Mouse (Mus musculus): Measurements from ENCODE around the gene Abhd11. TPM values are rescaled to one million over a fixed set of nuclear protein-coding genes. Genes with fewer than 3 reads are reported as not detected.

Gene Abhd11
- total and polyA plus RNA-seq, 2 experiments from 2014 or later = 60.7 to 81.7 TPM

DNA sequence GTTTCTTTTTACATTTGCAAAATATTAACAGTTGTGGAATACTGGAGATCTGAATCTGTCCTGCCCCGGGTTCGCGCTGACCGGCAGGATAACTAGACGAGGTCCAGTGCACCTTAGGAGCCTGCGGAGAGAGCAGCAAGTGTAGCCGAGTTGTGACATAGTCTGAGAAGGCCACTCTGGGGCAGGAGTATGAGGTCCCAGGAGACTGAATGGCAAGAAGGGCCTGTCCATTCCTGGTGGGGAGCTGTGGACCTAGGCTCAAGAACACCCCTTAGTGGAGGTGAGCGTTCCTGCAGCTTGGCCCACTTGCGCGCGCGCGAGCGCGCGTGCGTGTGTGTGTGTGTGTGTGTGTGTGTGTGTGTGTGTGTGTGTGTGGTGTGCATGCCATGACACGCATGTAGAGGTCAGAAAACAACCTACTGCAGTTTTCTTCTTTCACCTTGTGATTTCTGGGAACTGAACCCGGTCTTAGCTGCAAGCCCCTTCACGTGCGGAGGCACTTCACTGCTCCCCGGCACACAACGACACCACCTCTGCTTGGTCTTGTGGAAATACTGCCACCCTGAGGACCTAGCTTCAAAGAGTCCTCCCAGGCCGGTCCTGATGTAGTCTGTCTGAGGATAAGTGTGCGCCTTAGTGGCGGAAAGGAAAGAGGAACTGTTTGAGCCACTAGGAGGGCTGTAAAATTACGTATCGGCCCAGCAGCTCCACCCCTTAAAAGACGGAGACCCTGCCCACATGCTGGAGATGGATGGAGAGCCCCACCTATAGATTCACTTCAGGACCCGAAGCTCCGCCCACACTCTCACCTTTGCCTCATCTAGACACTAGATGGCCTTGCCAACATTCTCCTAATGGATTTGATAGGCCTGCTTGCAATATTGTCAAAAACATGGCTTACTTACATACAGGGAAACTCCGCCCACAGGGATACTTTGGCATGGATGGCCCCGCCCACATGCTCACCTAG lies 42.8 kb upstream of the Abhd11 start:
- Histone ChIP-seq H3K4me1 (ENCODE audit: insufficient read depth, low read length) (peaks cover 4% of the 10 kb centered on the region; the same call in 1 of the 2 replicates), H3K9ac (replicated peaks; ENCODE audit: low read length) (no peak overlapping the region), H3K36me3 (ENCODE audit: insufficient read depth, low read length) (no peaks in the 10 kb centered on the region), H3K4me3 (ENCODE audit: low read length) (peak overlapping the region; percentile 23), H3K9me3 (ENCODE audit: low read length) (no peaks in the 10 kb centered on the region), H3K4me2 (ENCODE audit: low read depth, low read length) (peak overlapping the region; percentile 54), H3K27ac (no peak overlapping the region), H3K27me3 (ENCODE audit: insufficient read depth, low read length) (no peaks in the 10 kb centered on the region)
- DNase-seq (ENCODE audit: low spot score) = peak; percentile 76
- TF ChIP-seq CTCF (IDR thresholded peaks at IDR 0.05; ENCODE audit: low read depth) = peak; percentile 43; the same call in 1 of the 2 replicates
- ATAC-seq = peak; percentile 80
- 7% methylated on average over 24 of the region's 33 CpGs for WGBS

DNA sequence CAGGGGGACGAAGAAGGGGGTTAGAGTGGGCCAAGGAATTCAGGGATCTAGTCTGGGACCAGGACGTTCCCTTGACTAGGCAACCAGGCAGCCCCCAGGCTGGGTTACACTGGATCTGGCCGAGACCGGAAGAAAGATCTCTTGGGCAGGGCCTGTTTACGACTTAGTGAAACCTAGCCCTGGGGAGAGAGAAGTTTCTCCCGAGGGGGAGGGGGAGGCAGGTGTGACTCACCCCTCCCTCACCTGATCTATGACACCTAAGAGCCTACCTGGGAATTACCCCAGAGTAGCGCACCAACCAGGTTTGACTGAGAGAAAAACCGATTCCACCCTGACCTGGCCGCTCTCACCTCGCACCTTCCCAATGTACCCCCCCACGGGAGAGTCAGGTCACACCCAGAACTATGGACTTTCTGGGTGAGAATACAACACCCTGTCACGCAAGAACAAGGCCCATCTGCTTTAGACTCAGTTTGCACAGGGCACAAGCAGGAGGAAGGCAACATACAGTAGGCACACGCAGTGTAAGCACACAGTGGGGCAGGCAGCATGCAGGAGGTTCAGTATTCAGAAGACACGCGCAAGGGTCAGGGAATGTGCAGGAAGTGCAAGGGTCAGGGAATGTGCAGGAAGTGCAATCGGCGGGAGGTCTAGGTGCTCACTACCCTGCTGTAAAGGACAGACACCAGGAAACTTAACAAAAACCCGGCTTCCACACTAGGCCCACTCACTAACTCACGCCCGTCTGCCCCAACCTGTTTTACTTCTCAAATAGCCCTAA lies 41.6 kb upstream of the Abhd11 start:
- WGBS = 86% methylated on average over 20 of the region's 20 CpGs
- Histone ChIP-seq H3K4me3 (ENCODE audit: low read length) (no peak overlapping the region), H3K27ac (no peak overlapping the region), H3K4me2 (ENCODE audit: low read depth, low read length) (no peak overlapping the region), H3K36me3 (ENCODE audit: insufficient read depth, low read length) (no peaks in the 10 kb centered on the region), H3K4me1 (ENCODE audit: insufficient read depth, low read length) (peaks cover 4% of the 10 kb centered on the region; the same call in 1 of the 2 replicates), H3K9ac (replicated peaks; ENCODE audit: low read length) (no peak overlapping the region), H3K9me3 (ENCODE audit: low read length) (no peaks in the 10 kb centered on the region), H3K27me3 (ENCODE audit: insufficient read depth, low read length) (no peaks in the 10 kb centered on the region)
- TF ChIP-seq CTCF (IDR thresholded peaks at IDR 0.05; ENCODE audit: low read depth) = no peak
- DNase-seq (ENCODE audit: low spot score) (no peak), ATAC-seq (no peak)

DNA sequence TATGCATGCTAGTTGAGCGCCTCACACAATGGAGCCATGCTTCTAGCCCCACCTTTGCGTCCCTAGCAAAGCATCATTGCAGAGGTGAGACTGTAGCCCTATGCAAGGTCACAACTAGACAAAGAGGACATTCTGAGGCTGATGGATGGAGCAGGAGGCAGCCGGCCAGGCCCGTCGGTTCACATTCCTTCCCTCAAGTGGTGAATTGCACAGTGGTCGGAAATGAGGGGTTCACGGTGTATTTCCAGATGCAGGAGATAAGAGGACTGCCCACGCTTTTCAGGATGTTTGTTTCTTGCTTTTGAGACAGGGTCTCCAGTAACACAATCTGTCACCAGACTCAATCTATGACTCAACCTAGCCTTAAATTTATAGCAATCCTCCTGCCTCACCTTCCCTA lies 38.3 kb upstream of the Abhd11 start:
- ATAC-seq = no peak
- Histone ChIP-seq H3K27me3 (ENCODE audit: insufficient read depth, low read length) (no peaks in the 10 kb centered on the region), H3K4me1 (ENCODE audit: insufficient read depth, low read length) (peaks cover 4% of the 10 kb centered on the region; the same call in 1 of the 2 replicates), H3K36me3 (ENCODE audit: insufficient read depth, low read length) (no peaks in the 10 kb centered on the region), H3K9me3 (ENCODE audit: low read length) (no peaks in the 10 kb centered on the region), H3K27ac (no peak overlapping the region), H3K4me3 (ENCODE audit: low read length) (no peak overlapping the region), H3K9ac (replicated peaks; ENCODE audit: low read length) (no peak overlapping the region), H3K4me2 (ENCODE audit: low read depth, low read length) (no peak overlapping the region)
- 77% methylated on average over 8 of the region's 8 CpGs for WGBS
- DNase-seq (ENCODE audit: low spot score) = no peak
- TF ChIP-seq CTCF (IDR thresholded peaks at IDR 0.05; ENCODE audit: low read depth) = no peak

DNA sequence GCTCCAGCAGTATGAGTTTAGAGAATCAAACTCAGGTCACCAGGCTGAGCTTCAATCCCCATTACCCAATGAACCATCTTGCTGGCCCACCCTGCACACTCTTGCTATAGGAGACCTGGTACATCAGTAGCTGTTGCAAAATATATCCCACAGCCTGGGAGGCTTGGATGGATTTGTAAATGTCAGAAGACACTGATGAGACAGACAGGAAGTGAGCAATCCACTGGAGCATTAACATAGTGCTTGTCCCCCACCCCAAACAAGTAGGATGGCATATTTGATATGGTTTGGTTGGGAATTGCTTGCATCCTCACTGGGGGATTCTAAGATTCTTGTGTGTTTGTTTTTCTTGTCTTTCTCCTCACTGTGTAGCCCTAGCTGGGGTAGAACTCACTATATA lies 35.9 kb upstream of the Abhd11 start:
- H3K4me1 ChIP-seq (ENCODE audit: insufficient read depth, low read length) = no peaks in the 10 kb centered on the region
- ATAC-seq (no peak), DNase-seq (ENCODE audit: low spot score) (no peak)
- no peak overlapping the region for H3K4me2 ChIP-seq (ENCODE audit: low read depth, low read length)
- no peak overlapping the region for H3K4me3 ChIP-seq (ENCODE audit: low read length)
- H3K9ac ChIP-seq (replicated peaks; ENCODE audit: low read length) = no peak overlapping the region
- no peak for TF ChIP-seq CTCF (IDR thresholded peaks at IDR 0.05; ENCODE audit: low read depth)
- H3K9me3 ChIP-seq (ENCODE audit: low read length) = no peaks in the 10 kb centered on the region
- H3K36me3 ChIP-seq (ENCODE audit: insufficient read depth, low read length) = no peaks in the 10 kb centered on the region
- no peaks in the 10 kb centered on the region for H3K27me3 ChIP-seq (ENCODE audit: insufficient read depth, low read length)
- no peak overlapping the region for H3K27ac ChIP-seq

DNA sequence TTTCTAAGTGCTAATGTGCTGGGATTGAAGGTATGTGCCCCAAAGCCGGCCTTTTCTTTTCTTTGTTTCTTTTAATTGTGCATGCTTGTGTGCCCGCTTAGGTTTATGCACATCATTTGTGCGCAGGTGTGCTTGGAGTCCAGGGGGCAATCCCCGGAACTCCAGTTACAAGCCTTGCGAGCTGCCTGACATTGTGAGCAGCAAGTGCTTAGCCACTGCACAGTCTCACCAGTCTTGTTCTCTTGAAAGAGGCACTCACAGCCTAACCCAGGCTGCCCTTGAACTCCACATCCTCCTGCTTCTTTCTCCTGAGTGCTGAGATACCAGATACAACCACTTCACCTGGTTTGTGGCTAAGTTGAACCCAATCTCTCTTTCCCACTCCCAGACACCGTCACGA lies 35.4 kb upstream of the Abhd11 start:
- no peak overlapping the region for H3K4me2 ChIP-seq (ENCODE audit: low read depth, low read length)
- H3K9me3 ChIP-seq (ENCODE audit: low read length) = no peaks in the 10 kb centered on the region
- no peaks in the 10 kb centered on the region for H3K27me3 ChIP-seq (ENCODE audit: insufficient read depth, low read length)
- no peaks in the 10 kb centered on the region for H3K36me3 ChIP-seq (ENCODE audit: insufficient read depth, low read length)
- DNase-seq (ENCODE audit: low spot score) (no peak), ATAC-seq (no peak)
- no peak overlapping the region for H3K9ac ChIP-seq (replicated peaks; ENCODE audit: low read length)
- H3K27ac ChIP-seq = no peak overlapping the region
- no peak for TF ChIP-seq CTCF (IDR thresholded peaks at IDR 0.05; ENCODE audit: low read depth)
- H3K4me3 ChIP-seq (ENCODE audit: low read length) = no peak overlapping the region
- 88% methylated on average over 7 of the region's 7 CpGs for WGBS
- H3K4me1 ChIP-seq (ENCODE audit: insufficient read depth, low read length) = no peaks in the 10 kb centered on the region

DNA sequence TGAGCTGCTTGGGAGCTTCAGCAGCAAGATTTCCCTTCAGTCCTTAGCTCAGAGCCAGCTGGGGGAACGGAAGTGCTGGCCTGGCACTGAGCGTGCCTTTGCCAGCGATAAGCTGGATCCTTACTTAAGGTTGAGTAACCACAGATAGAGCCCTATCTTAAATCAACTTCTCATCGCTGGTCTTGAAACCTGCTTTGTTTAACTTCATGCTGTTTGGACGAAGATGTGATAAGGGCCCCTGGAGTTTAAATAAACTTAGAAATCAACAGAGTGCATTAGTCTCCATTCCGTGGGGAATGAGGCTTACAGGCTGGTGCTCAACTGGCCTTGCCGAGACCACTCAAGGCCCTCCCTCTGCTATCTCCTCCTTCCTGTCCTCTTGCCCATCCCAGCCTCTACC lies 34.7 kb upstream of the Abhd11 start:
- Histone ChIP-seq H3K9me3 (ENCODE audit: low read length) (no peaks in the 10 kb centered on the region), H3K4me1 (ENCODE audit: insufficient read depth, low read length) (no peaks in the 10 kb centered on the region), H3K27me3 (ENCODE audit: insufficient read depth, low read length) (no peaks in the 10 kb centered on the region), H3K36me3 (ENCODE audit: insufficient read depth, low read length) (no peaks in the 10 kb centered on the region), H3K4me2 (ENCODE audit: low read depth, low read length) (no peak overlapping the region), H3K4me3 (ENCODE audit: low read length) (no peak overlapping the region), H3K9ac (replicated peaks; ENCODE audit: low read length) (no peak overlapping the region), H3K27ac (no peak overlapping the region)
- TF ChIP-seq CTCF (IDR thresholded peaks at IDR 0.05; ENCODE audit: low read depth) = no peak
- DNase-seq (ENCODE audit: low spot score) (no peak), ATAC-seq (no peak)
- WGBS = 55% methylated on average over 7 of the region's 7 CpGs
